Mouse (Mus musculus) stomach, embryonic 16.5 days (tissue): ENCODE results near the gene Aox3. TPM values are rescaled to one million over a fixed set of nuclear protein-coding genes. Genes with fewer than 3 reads are reported as not detected.

Source experiments
- ATAC-seq: fragments of 200-750 bp; cut with Nextera tagmentation; 2 replicates; pipeline ENCODE4 v1.8.0; 2017; ENCODE audit warnings: moderate number of reproducible peaks, moderate TSS enrichment; ENCODE audit not compliant: insufficient read depth, low FRiP score
- H3K27ac ChIP-seq: fragments of 300-500 bp; sonication (generic); 2 replicates; pipeline ENCODE4 v1.5.1; 2014; ENCODE audit warnings: low read length
- H3K27me3 ChIP-seq: fragments of 300-500 bp; sonication (generic); 2 replicates; pipeline ENCODE4 v1.6.1; 2014; ENCODE audit warnings: low read length, control low read depth, mixed read lengths; ENCODE audit not compliant: control insufficient read depth, insufficient read depth
- H3K36me3 ChIP-seq: fragments of 300-500 bp; sonication (generic); 2 replicates; pipeline ENCODE4 v1.6.1; 2014; ENCODE audit warnings: low read length; ENCODE audit not compliant: control insufficient read depth, insufficient read depth
- H3K4me1 ChIP-seq: fragments of 300-500 bp; sonication (generic); 2 replicates; pipeline ENCODE4 v1.6.1; 2014; ENCODE audit warnings: low read length, control low read depth, mixed read lengths; ENCODE audit not compliant: control insufficient read depth, insufficient read depth
- H3K4me2 ChIP-seq: fragments of 300-500 bp; sonication (generic); 2 replicates; pipeline ENCODE4 v1.6.1; 2014; ENCODE audit warnings: low read depth, low read length, mixed read lengths
- H3K4me3 ChIP-seq: fragments of 300-500 bp; sonication (generic); replicated peaks from 2 replicates; pipeline ENCODE4 v1.5.1; 2014; ENCODE audit warnings: mild to moderate bottlenecking, low read length
- H3K9ac ChIP-seq: fragments of 300-500 bp; sonication (generic); 2 replicates; pipeline ENCODE4 v1.6.1; 2014; ENCODE audit warnings: low read length
- H3K9me3 ChIP-seq: fragments of 300-500 bp; sonication (generic); replicated peaks from 2 replicates; pipeline ENCODE4 v1.6.1; 2016; ENCODE audit warnings: low read length, control low read depth; ENCODE audit not compliant: control insufficient read depth
- WGBS: fragments of 180-500 bp; shearing (Covaris S2); extraction: QIAGEN DNeasy Blood & Tissue Kit; methylation state at CpG from one replicate; pipeline ENCODE4 v1.1.7; 2014; 5-methylcytosine and 5-hydroxymethylcytosine counted together
- polyA plus RNA-seq: library from polyadenylated mRNA; unstranded; fragments of >200 nt; fragmentation: Nextera tagmentation; extraction: Ambion mirVana; gene quantifications from 2 replicates; pipeline ENCODE4 v1.2.1, GENCODE M21; 2015

The Aox3 gene
- polyA plus RNA-seq, 1 experiment from 2014 or later = 1.4 TPM

- WGBS = 70% methylated on average over 17 of the region's 17 CpGs
- Histone ChIP-seq H3K9ac (no peak within 1 kb of the TSS), H3K4me3 (no peak within 1 kb of the TSS), H3K4me1 (no peaks in the 10 kb centered on the region), H3K27me3 (no peaks in the 10 kb centered on the region), H3K9me3 (no peaks in the 10 kb centered on the region), H3K36me3 (no peaks in the 10 kb centered on the region), H3K27ac (no peak within 1 kb of the TSS), H3K4me2 (no peak within 1 kb of the TSS)
- ATAC-seq = no peak
Observed at GRCm38 (mm10) chr1:58210203-58210602, 97.3 kb downstream of the Aox3 start, which contains the start of gene Aox4. Gene Aox4, plus strand, starts transcription at chr1:58210397.

- no peaks in the 10 kb centered on the region for H3K36me3 ChIP-seq
- no peaks in the 10 kb centered on the region for H3K4me1 ChIP-seq
- no peaks in the 10 kb centered on the region for H3K27me3 ChIP-seq
- no peak overlapping the region for H3K9ac ChIP-seq
- no peak overlapping the region for H3K4me2 ChIP-seq
- ATAC-seq = no peak
- H3K4me3 ChIP-seq = no peak overlapping the region
- no peaks in the 10 kb centered on the region for H3K9me3 ChIP-seq
- 73% methylated on average over 7 of the region's 7 CpGs for WGBS
- H3K27ac ChIP-seq = no peak overlapping the region
Observed at GRCm38 (mm10) chr1:58212805-58213204, 99.9 kb downstream of the Aox3 start.

- H3K36me3 ChIP-seq = no peaks in the 10 kb centered on the region
- H3K9me3 ChIP-seq = no peaks in the 10 kb centered on the region
- H3K4me1 ChIP-seq = no peaks in the 10 kb centered on the region
- H3K9ac ChIP-seq = no peak overlapping the region
- no peak overlapping the region for H3K4me2 ChIP-seq
- 75% methylated on average over 5 of the region's 5 CpGs for WGBS
- no peaks in the 10 kb centered on the region for H3K27me3 ChIP-seq
- ATAC-seq = no peak
- no peak overlapping the region for H3K4me3 ChIP-seq
- no peak overlapping the region for H3K27ac ChIP-seq
Observed at GRCm38 (mm10) chr1:58213838-58214237, 100.9 kb downstream of the Aox3 start.

GRCm38 (mm10) chr1:58215353-58215752, 102.4 kb downstream of the Aox3 start:
- Histone ChIP-seq H3K9me3 (no peaks in the 10 kb centered on the region), H3K4me3 (no peak overlapping the region), H3K9ac (no peak overlapping the region), H3K27me3 (no peaks in the 10 kb centered on the region), H3K27ac (no peak overlapping the region), H3K4me2 (no peak overlapping the region), H3K36me3 (no peaks in the 10 kb centered on the region), H3K4me1 (no peaks in the 10 kb centered on the region)
- 83% methylated on average over 4 of the region's 4 CpGs for WGBS
- no peak for ATAC-seq

GRCm38 (mm10) chr1:58215956-58216532, 103.1 kb downstream of the Aox3 start:
- Histone ChIP-seq H3K4me2 (no peak overlapping the region), H3K27ac (no peak overlapping the region), H3K36me3 (no peaks in the 10 kb centered on the region), H3K4me1 (no peaks in the 10 kb centered on the region), H3K4me3 (no peak overlapping the region), H3K9me3 (no peaks in the 10 kb centered on the region), H3K9ac (no peak overlapping the region), H3K27me3 (no peaks in the 10 kb centered on the region)
- ATAC-seq = no peak
- 83% methylated on average over 7 of the region's 7 CpGs for WGBS

GRCm38 (mm10) chr1:58221070-58221469, 108.1 kb downstream of the Aox3 start:
- Histone ChIP-seq H3K4me1 (no peaks in the 10 kb centered on the region), H3K4me3 (no peak overlapping the region), H3K4me2 (no peak overlapping the region), H3K36me3 (no peaks in the 10 kb centered on the region), H3K27me3 (no peaks in the 10 kb centered on the region), H3K27ac (no peak overlapping the region), H3K9me3 (no peaks in the 10 kb centered on the region), H3K9ac (no peak overlapping the region)
- WGBS = 69% methylated on average over 6 of the region's 6 CpGs
- ATAC-seq = no peak

GRCm38 (mm10) chr1:58221879-58222278, 108.9 kb downstream of the Aox3 start:
- H3K27ac ChIP-seq = no peak overlapping the region
- H3K27me3 ChIP-seq = no peaks in the 10 kb centered on the region
- 76% methylated on average over 5 of the region's 5 CpGs for WGBS
- no peaks in the 10 kb centered on the region for H3K9me3 ChIP-seq
- no peak overlapping the region for H3K4me2 ChIP-seq
- H3K36me3 ChIP-seq = no peaks in the 10 kb centered on the region
- no peaks in the 10 kb centered on the region for H3K4me1 ChIP-seq
- no peak overlapping the region for H3K9ac ChIP-seq
- no peak for ATAC-seq
- no peak overlapping the region for H3K4me3 ChIP-seq

- no peak overlapping the region for H3K27ac ChIP-seq
- WGBS = 69% methylated on average over 6 of the region's 6 CpGs
- H3K4me1 ChIP-seq = no peaks in the 10 kb centered on the region
- no peak overlapping the region for H3K4me3 ChIP-seq
- no peak overlapping the region for H3K9ac ChIP-seq
- no peaks in the 10 kb centered on the region for H3K27me3 ChIP-seq
- ATAC-seq = no peak
- H3K36me3 ChIP-seq = no peaks in the 10 kb centered on the region
- no peak overlapping the region for H3K4me2 ChIP-seq
- H3K9me3 ChIP-seq = no peaks in the 10 kb centered on the region
Observed at GRCm38 (mm10) chr1:58228086-58228485, 115.2 kb downstream of the Aox3 start.

GRCm38 (mm10) chr1:58228916-58229315, 116.0 kb downstream of the Aox3 start:
- no peaks in the 10 kb centered on the region for H3K36me3 ChIP-seq
- no peaks in the 10 kb centered on the region for H3K4me1 ChIP-seq
- no peaks in the 10 kb centered on the region for H3K27me3 ChIP-seq
- H3K9me3 ChIP-seq = no peaks in the 10 kb centered on the region
- no peak overlapping the region for H3K27ac ChIP-seq
- H3K4me2 ChIP-seq = no peak overlapping the region
- no peak overlapping the region for H3K4me3 ChIP-seq
- ATAC-seq = no peak
- no peak overlapping the region for H3K9ac ChIP-seq

- ATAC-seq = no peak
- Histone ChIP-seq H3K36me3 (no peaks in the 10 kb centered on the region), H3K9me3 (no peaks in the 10 kb centered on the region), H3K27ac (no peak overlapping the region), H3K4me3 (no peak overlapping the region), H3K4me2 (no peak overlapping the region), H3K27me3 (no peaks in the 10 kb centered on the region), H3K4me1 (no peaks in the 10 kb centered on the region), H3K9ac (no peak overlapping the region)
- WGBS = 78% methylated on average over 4 of the region's 4 CpGs
Observed at GRCm38 (mm10) chr1:58229774-58230173, 116.8 kb downstream of the Aox3 start.
